Mouse (Mus musculus) cerebellum, adult 2 months (tissue): ENCODE measurements around the gene Lsp1.

ENCODE experiments used
- CTCF ChIP-seq: fragments of 200-500 bp; IDR thresholded peaks from 2 replicates; pipeline ENCODE4 v1.5.1; 2011; ENCODE audit warnings: low read depth, mild to moderate bottlenecking, control low read depth, low read length, moderate library complexity, borderline replicate concordance; ENCODE audit not compliant: insufficient read depth
- POLR2A ChIP-seq: fragments of 200-500 bp; IDR thresholded peaks from 2 replicates; pipeline ENCODE4 v1.6.1; 2011; ENCODE audit warnings: low read length, control low read depth, borderline replicate concordance; ENCODE audit not compliant: insufficient read depth

- TF ChIP-seq CTCF (no peak), POLR2A (no peak)
These were observed 38.6 kb downstream of the Lsp1 start for GRCm38 (mm10) chr7:142499010-142499721.
